Mouse (Mus musculus) inflammation-experienced regulatory T-cells, adult 6 months (primary cell): ENCODE data around the gene Calhm3. TPM values are rescaled to one million over a fixed set of nuclear protein-coding genes. Genes with fewer than 3 reads are reported as not detected.

ENCODE experiments used
- ATAC-seq: one replicate; pipeline ENCODE4 v1.8.0; 2017
- polyA plus RNA-seq, 3 experiments: library from polyadenylated mRNA; unstranded; fragments of 100-300 nt; shearing (Covaris generic); gene quantifications; one replicate each; pipeline ENCODE4 v1.2.1; 2017

The Calhm3 gene
- polyA plus RNA-seq, 3 experiments from 2014 or later = not detected

DNA sequence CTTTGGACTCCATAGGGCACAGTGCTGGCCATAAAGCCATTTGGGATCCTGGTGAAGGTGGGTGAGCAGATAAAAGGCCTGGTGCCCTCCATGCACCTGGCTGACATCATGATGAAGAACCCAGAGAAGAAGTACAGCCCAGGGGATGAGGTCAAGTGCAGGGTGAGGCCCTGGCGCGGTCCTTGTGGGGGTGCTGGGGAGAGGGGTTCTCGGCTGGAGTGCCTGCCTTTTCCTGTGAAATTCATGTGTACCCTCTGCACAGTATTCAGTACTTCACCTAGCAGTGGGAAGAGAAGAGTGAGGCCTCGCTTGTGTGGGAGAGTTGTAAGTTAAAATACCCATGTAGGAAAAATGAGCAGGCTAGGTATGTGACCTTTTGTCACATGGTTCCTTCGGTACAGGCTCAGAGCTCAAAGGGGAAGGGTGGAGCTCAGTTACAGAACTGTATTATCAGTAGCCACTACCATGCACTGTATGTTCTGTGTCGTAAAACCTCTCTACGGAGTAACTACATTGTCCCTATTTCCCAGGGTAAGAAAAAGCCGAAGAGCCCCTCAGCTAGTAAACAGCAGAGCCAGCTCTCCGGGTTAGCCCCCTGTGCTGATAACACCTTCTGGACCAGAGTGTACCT lies 52.8 kb downstream of the Calhm3 start:
- ATAC-seq = no peak

Other genes starting within 250 kb of the Calhm3 start
- not detected for gene Ina, start 143.1 kb downstream of the Calhm3 start, polyA plus RNA-seq
- 10 to 100 TPM; 22.1 to 37.3 (median 31.6) TPM for gene Nt5c2, start 142.6 kb downstream of the Calhm3 start, polyA plus RNA-seq
- gene Pcgf6, start 106.9 kb downstream of the Calhm3 start, polyA plus RNA-seq = 10 to 100 TPM in 1 of 3 experiments, 1 to 10 TPM in 2; 4.9 to 10.8 (median 9.7) TPM
- gene Taf5, start 90.0 kb downstream of the Calhm3 start, polyA plus RNA-seq = 1 to 10 TPM; 1.6 to 3.3 (median 1.8) TPM
- 100 to 1,000 TPM; 223 to 391 (median 299) TPM for gene Usmg5, start 67.1 kb downstream of the Calhm3 start, polyA plus RNA-seq
- 1 to 10 TPM; 5.9 to 8.5 (median 7.3) TPM for gene Pdcd11, start 67.0 kb downstream of the Calhm3 start, polyA plus RNA-seq
- 10 to 100 TPM; 13.3 to 21.6 (median 15.8) TPM for gene Calhm2, start 19.5 kb downstream of the Calhm3 start, polyA plus RNA-seq
- not detected for gene Calhm1, start 13.5 kb downstream of the Calhm3 start, polyA plus RNA-seq
- gene Neurl1a, start 21.1 kb upstream of the Calhm3 start, polyA plus RNA-seq = under 1 TPM; 0.19 to 0.32 (median 0.25) TPM